Mouse (Mus musculus) T-helper 1 cell (primary cell): ENCODE results near the gene Bax.

Experiments
- in situ Hi-C: fragments of 300-600 bp; cut with MboI, MseI; formaldehyde crosslinking; loops from one replicate; pipeline ENCODE4 v1.15.1; 2025; ENCODE audit warnings: high pct_unique_total_duplicates

Gene Bax

DNA sequence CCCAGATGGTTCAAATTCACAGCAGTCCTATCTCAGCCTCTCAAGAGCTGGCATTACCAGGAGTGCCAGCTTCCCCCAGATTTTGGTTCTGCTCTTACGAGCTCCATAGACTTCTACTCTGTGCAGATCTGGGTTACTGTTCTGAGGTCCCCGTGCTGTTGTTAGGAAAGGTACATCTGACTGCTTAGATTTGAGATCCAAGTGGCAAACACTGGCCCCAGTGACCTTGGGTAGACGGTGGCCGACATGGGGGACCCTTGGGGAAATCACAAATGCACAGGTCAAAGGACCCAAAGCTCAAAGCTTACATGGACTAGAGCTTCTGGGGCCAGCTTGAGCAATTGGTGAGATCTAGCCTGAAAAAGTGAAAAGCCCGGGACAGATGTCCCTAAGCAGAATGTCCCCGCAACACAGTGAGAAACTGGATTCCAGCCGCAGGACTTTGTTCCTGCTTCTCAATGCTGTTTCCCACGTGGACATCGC lies 9.9 kb downstream of the Bax start:
- in situ Hi-C loops: no loop called here

DNA sequence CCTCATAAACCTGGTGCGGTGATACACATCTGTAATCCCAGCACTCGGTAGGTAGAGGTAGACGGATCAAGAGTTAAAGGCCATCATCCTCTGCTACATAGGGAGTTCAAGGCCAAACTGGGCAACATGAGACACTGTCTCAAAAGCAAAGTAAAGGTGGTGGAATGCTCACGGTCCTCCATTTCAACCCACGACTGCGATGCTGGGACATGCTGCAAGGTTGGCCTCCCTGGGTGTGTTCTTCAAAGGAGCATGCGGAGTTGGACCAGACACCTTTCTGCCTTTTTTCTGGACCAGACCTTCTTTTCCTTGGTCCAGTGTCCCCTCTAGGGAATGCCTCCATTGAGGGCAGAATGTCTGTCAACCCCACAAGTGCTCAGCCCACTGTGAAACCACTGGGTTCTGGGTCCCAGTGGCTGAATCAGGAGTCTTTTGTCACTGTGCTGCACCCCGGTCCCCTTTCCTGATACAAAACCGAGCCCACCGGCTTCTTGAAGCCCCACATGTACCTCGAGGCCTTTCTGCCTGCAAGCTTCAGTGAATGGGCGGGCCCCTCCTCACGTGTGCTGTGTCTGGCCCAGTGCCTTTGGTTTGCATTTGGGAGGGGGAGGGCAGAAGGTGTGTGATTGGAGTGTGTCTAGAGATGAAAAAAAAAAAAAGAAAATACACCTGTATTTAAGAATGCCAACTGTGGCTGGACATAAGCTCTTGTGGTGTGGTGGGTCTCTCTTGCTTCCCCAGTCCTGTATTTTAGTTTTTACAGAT lies 10.6 kb downstream of the Bax start:
- in situ Hi-C loops: no loop called here

GRCm38 (mm10) chr7:45454971-45455370 lies 11.7 kb downstream of the Bax start:
- in situ Hi-C loops: no loop called here

- in situ Hi-C loops: no loop called here
Observed at GRCm38 (mm10) chr7:45451344-45451982, 15.2 kb downstream of the Bax start.

- in situ Hi-C loops: no loop called here
Observed at GRCm38 (mm10) chr7:45449974-45450373, 16.7 kb downstream of the Bax start.

- in situ Hi-C loops: no loop called here
Observed at GRCm38 (mm10) chr7:45447325-45447990, 19.2 kb downstream of the Bax start.

DNA sequence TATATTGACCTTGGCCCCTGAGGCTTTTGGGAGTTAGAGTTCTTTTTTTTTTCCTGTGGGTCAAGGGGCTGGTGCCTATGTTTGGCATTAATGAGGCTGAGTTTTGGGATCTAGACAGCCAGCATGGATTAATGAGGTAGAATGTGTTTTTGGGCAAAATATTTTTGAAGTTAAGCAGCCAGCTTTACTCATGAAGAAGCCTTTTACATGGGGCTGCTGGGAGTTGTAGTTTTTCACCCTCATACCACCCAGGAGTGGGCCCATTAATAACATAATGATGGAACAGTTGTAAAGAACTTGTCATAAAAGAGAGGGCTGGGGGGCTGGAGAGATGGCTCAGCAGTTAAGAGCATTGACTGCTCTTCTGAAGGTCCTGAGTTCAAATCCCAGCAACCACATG lies 20.1 kb downstream of the Bax start:
- in situ Hi-C loops: no loop called here

DNA sequence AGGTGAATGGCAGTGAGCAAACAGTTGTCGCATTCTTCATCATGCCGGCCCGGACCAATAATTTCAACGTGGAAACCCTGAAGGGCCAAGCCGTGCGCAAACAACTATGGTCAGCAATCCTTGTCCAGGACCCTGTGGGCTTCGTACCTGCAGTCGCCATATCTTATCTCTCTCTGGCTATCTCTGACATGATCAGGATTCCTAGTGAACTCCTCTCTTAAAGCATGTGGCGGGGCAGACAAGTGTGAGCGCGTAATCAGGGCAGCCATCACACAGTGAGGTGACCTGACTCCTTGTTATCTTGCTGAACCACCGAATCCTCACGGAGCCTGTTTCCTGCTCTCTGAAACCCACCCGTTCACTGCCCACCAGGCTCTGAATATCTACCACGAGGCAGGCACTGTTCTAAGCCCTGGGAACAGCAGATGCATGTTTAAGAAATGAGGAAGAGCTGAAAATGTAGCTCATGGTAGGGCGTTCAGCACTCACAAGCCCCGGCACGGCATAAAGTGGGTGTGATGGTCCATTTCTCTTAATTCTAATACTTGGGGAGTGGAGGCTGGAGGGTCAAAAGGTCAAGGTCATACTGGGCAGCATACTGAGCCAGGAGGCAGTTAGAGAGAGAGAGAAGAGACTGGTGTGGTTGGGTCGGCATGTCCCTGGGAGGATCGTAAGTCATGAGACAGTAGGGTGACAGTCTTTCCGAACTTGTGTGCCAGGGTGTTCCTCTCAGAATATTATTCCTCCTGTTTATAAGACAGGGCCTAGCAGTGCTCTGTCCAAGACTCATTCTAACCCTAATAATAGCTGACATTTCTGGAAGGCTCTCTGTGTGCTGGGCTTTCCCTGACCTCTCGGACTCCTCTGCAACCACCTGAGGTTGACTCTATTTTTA lies 22.9 kb downstream of the Bax start:
- in situ Hi-C loops: no loop called here

DNA sequence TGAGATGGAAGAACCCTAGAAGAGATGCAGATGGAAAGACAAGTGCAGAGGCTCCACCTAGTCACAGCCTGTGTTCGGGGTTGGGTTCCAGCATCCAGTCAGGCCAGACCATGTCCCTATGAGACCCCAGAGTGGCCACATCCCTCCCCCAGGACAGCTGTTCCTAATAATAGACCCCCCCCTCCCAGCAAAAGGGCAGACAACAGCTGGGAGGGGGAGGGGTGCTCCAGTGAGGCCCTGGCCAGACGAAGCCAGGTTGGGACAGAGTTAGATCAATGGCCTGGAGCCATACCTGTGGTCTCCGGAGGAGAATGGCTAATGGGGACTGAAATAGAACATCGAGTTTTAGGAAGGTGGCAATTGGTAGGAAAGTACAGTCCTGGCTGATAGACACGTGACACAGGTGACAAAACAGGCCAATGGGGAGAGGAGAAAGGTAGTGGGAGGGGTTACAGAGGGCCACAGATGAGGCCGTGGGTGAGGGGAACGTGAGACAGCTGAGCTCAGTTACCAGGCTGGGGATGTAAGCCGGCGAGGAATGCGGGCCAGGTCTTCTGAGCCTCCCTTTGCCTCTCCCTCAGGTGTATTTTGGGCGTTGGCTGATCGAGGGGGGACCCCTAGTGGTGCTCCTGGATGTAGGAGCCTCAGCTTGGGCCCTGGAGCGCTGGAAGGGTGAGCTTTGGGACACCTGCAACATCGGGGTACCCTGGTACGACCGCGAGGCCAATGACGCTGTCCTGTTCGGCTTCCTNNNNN lies 29.0 kb downstream of the Bax start, which contains the start of gene Ruvbl2:
Gene Ruvbl2, minus strand, starts transcription at position 576 of the 756 bp plus-strand sequence.
- in situ Hi-C loops: no loop called here

DNA sequence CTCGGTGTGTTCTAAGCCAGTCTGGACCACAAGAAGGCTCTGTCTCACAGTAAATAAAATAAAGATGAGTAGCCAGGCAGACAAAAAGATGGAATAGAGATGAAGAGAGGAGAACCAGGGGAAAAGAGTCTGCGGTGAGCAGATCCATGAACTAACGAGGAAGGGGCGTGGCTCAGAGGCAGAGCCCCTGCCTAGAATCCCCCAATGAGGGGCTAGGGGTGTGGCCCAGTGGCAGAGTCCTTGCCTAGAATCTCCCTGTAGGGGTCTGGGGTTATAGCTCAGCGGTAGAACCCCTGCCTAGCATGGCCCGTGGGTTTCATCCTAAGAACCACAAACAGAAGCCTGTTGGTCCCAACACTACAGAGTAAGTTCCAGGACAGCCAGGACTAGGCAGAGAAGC lies 29.7 kb downstream of the Bax start:
- in situ Hi-C loops: no loop called here

- in situ Hi-C loops: no loop called here
Observed at GRCm38 (mm10) chr7:45436444-45436843, 30.3 kb downstream of the Bax start.

GRCm38 (mm10) chr7:45435038-45435437 lies 31.7 kb downstream of the Bax start:
- in situ Hi-C loops: no loop called here

GRCm38 (mm10) chr7:45434203-45435015 lies 32.3 kb downstream of the Bax start, which contains the start of gene Gys1:
Gene Gys1 (plus strand): TSS chr7:45434844.
- in situ Hi-C loops: no loop called here

GRCm38 (mm10) chr7:45433835-45434202 lies 32.9 kb downstream of the Bax start:
- in situ Hi-C loops: no loop called here

DNA sequence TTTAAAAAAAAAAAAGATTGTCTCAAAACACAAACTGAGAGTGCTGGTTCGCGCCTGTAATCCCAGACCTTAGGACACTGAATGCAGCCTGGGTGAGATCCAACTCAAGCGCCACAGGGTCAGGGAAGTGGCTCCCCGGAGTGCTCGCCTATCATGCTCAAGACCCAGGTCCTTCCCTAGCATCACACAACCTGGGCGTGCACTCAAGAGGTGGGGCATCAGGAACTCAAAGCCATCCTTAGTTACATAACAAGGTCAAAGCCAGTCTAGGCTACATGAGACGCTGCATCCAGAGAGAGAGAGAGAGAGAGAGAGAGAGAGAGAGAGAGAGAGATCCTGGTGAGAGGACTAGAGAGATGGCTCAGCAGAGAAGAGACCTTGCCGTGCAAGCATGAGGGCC lies 40.1 kb downstream of the Bax start:
- in situ Hi-C loops: no loop called here

GRCm38 (mm10) chr7:45421194-45421593 lies 45.5 kb downstream of the Bax start:
- in situ Hi-C loops: no loop called here

DNA sequence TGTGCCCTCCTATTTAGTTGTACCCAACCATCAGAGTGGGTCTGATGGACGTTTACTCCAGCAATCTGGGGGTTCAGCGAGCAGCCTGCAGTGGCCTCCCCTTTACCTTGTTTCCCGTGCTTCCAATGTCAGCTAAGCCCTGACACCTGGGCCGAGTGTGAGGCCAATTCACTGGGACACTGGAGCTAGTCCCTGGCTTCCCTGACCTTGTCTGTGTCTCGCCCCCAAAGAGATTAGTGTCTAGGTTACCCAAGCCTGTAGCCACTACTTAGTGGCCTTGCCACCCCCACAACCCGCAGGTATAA lies 46.1 kb downstream of the Bax start, which contains the start of gene Lhb:
Gene Lhb, plus strand, starts transcription at position 206 of the 305 bp plus-strand sequence.
- in situ Hi-C loops: no loop called here

DNA sequence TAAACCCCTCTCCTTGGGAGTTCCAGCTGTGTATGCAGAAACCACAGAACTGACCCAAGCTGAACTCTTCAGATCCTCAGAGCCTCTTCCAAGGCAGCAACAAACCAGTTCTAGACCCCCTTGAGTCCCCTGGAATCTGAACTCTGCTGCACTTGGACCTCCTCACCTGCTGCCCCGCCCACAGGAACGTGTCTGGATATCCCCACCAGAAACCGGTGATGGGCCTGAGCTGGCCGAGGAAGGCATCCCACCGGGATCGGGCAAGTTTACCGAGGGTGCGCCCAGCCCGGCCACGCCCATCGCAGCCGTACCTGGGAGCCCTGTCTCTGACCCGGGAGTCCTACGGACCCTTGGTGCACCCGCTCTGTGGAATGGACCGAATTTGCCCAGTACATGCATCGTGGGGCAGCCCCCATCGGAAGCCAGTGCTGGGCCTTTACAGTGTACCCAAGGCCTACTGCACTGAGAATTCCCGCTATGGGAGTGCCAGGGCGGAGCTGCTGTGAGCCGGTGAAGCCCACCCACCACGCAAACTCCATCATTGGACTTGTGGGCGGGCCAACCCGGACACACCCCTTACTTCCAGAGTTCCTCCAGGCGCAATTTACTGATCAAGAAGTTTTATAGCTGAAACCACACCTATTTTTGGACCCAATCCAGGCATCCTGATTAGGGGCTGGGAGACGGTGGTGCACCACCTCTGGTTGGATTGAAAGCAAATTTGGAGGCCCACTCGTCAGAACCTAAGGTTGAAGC lies 46.7 kb downstream of the Bax start:
- in situ Hi-C loops: no loop called here

DNA sequence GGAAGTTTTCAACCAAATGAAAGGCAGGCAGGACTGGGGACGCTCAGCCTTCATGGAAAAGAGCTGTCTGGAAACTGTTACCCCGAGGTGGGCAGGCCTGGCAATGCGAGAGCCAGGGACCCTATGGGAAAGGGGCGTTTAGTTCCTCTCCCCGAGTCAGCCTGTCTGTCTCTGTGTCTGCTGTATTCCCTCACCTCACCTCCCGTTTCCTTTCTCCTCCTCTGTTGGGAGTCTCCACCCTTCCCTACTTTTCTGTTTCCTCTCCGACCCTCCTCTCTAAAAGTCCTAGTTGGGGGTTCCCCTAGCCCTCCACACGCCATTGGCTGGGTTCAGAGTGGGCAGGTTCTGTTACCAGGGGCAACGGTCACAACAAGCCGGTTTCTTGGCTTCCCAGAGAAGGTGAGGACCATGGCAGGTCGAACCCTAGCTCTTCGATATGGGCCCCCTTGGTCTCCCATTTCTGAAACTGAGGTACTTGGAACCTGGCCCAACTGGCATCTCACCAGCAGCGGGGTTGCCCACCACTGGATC lies 48.7 kb downstream of the Bax start:
- in situ Hi-C loops: no loop called here
